Mouse (Mus musculus) neural tube, embryonic 13.5 days (tissue): ENCODE measurements around the gene Fgfr1op2. TPM values are rescaled to one million over a fixed set of nuclear protein-coding genes. Genes with fewer than 3 reads are reported as not detected.
A peak's percentile ranks its signal among the peaks of the same experiment; 100 is the strongest.
"Not testable (repeated sequence)": the region's sequence is repeated elsewhere in the genome, so short reads cannot be mapped to it uniquely, and the experiment has no call there.

Experiments
- ATAC-seq: fragments of 200-750 bp; cut with Nextera tagmentation; 2 replicates; pipeline ENCODE4 v1.8.0; 2017; ENCODE audit warnings: low read depth, mild to moderate bottlenecking, moderate TSS enrichment, moderate library complexity
- H3K27ac ChIP-seq: fragments of 300-500 bp; sonication (generic); replicated peaks from 2 replicates; pipeline ENCODE4 v1.5.1; 2015; ENCODE audit warnings: moderate library complexity, mild to moderate bottlenecking, inconsistent platforms
- H3K27me3 ChIP-seq: fragments of 300-500 bp; sonication (generic); 2 replicates; pipeline ENCODE4 v1.6.1; 2015; ENCODE audit warnings: mild to moderate bottlenecking, inconsistent platforms
- H3K36me3 ChIP-seq: fragments of 300-500 bp; sonication (generic); 2 replicates; pipeline ENCODE4 v1.6.1; 2015; ENCODE audit warnings: mild to moderate bottlenecking, inconsistent platforms
- H3K4me1 ChIP-seq: fragments of 300-500 bp; sonication (generic); replicated peaks from 2 replicates; pipeline ENCODE4 v1.6.1; 2015; ENCODE audit warnings: inconsistent platforms
- H3K4me2 ChIP-seq: fragments of 300-500 bp; sonication (generic); 2 replicates; pipeline ENCODE4 v1.6.1; 2015; ENCODE audit warnings: inconsistent platforms, mild to moderate bottlenecking, moderate library complexity
- H3K4me3 ChIP-seq: fragments of 300-500 bp; sonication (generic); 2 replicates; pipeline ENCODE4 v1.5.1; 2015; ENCODE audit warnings: mild to moderate bottlenecking, inconsistent platforms
- H3K9ac ChIP-seq: fragments of 300-500 bp; sonication (generic); 2 replicates; pipeline ENCODE4 v1.6.1; 2015; ENCODE audit warnings: moderate library complexity, mild to moderate bottlenecking, inconsistent platforms
- H3K9me3 ChIP-seq: fragments of 300-500 bp; sonication (generic); 2 replicates; pipeline ENCODE4 v1.6.1; 2016; ENCODE audit warnings: inconsistent platforms
- WGBS: fragments of 180-500 bp; shearing (Covaris S2); methylation state at CpG from one replicate; pipeline ENCODE4 v1.1.7; 2015; 5-methylcytosine and 5-hydroxymethylcytosine counted together
- polyA plus RNA-seq: library from polyadenylated mRNA; unstranded; fragments of >200 nt; fragmentation: Nextera tagmentation; extraction: Ambion mirVana; gene quantifications from 2 replicates; pipeline ENCODE4 v1.2.1, GENCODE M21; 2015

The Fgfr1op2 gene
- polyA plus RNA-seq, 1 experiment from 2014 or later = 51.8 TPM

DNA sequence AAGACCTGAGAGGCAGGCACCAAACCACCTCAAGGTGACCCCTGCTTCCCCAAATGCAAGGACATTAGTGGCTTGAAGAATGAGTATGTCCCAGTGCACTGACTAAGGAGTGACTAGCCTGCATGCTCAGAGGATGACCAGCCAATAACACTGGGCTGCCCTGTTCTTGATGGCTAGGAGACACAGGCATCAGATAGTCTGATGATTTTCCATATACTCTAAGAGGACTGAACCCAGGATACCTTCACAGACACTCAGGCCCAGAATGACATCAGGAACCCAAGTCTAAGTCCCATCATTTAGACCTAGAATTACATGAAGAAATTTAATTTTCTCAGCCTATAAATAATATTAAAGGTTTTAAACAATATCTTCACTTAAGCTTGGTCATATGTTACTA, 25.7 kb upstream of the Fgfr1op2 start:
- no peak for ATAC-seq
- peaks cover 87% of the 10 kb centered on the region for H3K36me3 ChIP-seq
- no peaks in the 10 kb centered on the region for H3K27me3 ChIP-seq
- H3K4me3 ChIP-seq = no peak overlapping the region
- H3K4me2 ChIP-seq = no peak overlapping the region
- H3K27ac ChIP-seq = no peak overlapping the region
- no peaks in the 10 kb centered on the region for H3K9me3 ChIP-seq
- no peaks in the 10 kb centered on the region for H3K4me1 ChIP-seq
- no peak overlapping the region for H3K9ac ChIP-seq

DNA sequence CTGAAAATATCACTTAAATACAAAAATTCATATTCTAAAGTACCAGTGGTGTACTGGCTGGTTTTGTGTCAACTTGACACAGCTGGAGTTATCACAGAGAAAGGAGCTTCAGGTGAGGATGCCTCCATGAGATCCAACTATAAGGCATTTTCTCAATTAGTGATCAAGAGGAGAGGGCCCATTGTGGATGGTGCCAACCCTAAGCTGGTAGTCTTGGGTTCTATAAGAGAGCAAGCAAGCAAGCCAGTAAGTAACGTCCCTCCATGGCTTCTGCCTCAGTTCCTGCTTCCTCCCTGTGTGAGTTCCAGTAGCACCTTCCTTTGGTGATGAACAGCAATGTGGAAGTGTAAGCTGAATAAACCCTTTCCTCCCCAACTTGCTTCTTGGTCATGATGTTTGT, 14.5 kb upstream of the Fgfr1op2 start:
- H3K4me2 ChIP-seq, ATAC-seq, H3K4me1 ChIP-seq, H3K27ac ChIP-seq, H3K4me3 ChIP-seq, H3K9me3 ChIP-seq, H3K9ac ChIP-seq, H3K27me3 ChIP-seq: not testable (repeated sequence)
- peaks cover 64% of the 10 kb centered on the region for H3K36me3 ChIP-seq
- WGBS = 91% methylated on average over 1 of the region's 1 CpGs

DNA sequence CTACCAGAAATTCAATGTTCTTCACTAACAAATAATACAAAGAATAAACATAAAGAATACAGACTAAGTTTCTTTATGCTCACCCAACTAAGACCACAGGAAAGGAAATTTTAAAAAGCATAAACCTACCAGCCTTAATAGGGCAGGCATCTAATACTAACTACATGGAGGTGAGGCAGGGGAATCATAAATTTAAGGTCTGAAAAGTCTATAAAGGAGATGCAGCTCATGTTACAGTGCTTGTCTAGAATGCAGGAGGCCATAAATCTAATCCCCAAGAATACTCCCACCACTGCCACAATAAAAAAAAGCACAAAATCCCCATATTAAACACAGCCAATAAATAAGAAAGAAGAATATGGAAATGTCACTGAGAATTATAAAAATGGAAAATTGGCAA, 4.9 kb upstream of the Fgfr1op2 start:
- peaks cover 29% of the 10 kb centered on the region for H3K4me1 ChIP-seq
- no peak overlapping the region for H3K4me3 ChIP-seq
- no peak overlapping the region for H3K27ac ChIP-seq
- H3K9ac ChIP-seq = no peak overlapping the region
- H3K4me2 ChIP-seq = no peak overlapping the region
- no peaks in the 10 kb centered on the region for H3K27me3 ChIP-seq
- no peaks in the 10 kb centered on the region for H3K9me3 ChIP-seq
- ATAC-seq = no peak
- H3K36me3 ChIP-seq = peaks cover 5% of the 10 kb centered on the region; the same call in 1 of the 2 replicates

DNA sequence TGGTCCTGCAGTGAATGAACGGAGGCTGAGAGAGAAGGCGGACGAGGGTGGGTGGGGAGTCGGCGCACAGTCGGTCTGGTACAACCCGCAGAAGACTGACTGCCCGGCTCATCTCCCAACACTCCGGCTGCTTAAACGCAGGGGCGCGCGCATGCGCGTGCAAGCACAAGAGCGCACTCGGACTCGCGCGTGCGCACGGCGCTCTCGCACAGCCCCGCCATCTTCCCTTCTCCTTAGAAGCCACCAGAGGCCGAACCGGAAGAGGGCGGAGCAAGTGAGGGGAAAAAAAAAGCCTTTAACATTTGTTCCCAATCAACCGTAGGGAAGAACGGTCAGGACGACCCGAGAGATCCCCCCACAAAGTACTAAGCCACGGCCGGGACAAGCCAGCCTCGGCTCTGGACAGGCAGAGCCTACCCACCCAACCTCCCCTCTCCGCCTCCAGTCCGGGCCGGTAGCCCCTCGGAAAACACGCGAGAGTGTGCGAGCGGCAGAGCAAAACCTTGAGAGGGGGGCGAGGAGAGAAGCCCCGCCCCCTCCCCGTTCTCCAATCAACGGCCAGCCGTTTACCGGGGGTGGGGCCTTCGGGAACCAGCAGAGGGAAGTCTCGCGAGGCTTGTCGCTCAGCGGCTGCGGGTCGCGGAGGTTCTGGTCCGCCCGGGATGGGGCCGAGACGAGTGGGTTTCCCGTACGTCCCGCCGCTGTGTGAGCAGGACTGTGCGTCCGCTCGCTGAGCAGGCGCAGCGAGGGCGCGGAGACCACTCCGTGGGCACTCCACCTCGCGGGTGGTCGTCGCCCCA, 507 bp downstream of the Fgfr1op2 start, which contains the start of gene Ints13:
Gene Ints13, minus strand, starts transcription at position 526 of the 800 bp plus-strand sequence.
- Histone ChIP-seq H3K9me3 (no peaks in the 10 kb centered on the region), H3K27ac (peak within 1 kb of the TSS; percentile 98), H3K4me3 (peak within 1 kb of the TSS; percentile 84), H3K27me3 (no peaks in the 10 kb centered on the region), H3K4me1 (peaks cover 46% of the 10 kb centered on the region), H3K36me3 (no peaks in the 10 kb centered on the region), H3K9ac (peak within 1 kb of the TSS; percentile 88), H3K4me2 (peak within 1 kb of the TSS; percentile 83)
- under 1% methylated on average over 77 of the region's 77 CpGs for WGBS
- peak; percentile 96 for ATAC-seq

DNA sequence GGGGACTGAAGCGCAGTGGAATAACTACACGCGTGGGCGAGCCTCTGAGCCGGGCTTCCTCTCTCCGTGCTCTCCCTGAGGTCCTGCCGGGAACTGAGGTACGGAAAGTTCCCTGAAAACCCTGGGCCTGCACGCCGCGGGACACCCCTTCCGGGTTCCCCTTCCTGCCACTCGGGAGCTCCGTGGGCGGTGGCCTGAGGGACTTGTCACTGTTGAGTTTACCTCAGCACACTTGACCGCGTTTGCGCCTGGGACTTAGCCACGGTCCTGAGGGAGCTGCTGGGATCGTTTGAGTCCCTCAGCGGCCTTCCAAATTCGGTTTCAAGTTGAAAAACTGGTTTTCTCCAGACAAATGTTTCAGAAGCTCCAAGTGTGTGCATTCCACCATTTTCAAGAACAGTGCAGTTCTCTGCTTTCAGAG, 1.1 kb downstream of the Fgfr1op2 start:
- no peaks in the 10 kb centered on the region for H3K9me3 ChIP-seq
- WGBS = 0% methylated on average over 22 of the region's 22 CpGs
- no peaks in the 10 kb centered on the region for H3K36me3 ChIP-seq
- ATAC-seq = no peak
- H3K4me1 ChIP-seq = peaks cover 42% of the 10 kb centered on the region
- H3K4me2 ChIP-seq = peak overlapping the region; percentile 83
- H3K4me3 ChIP-seq = peak overlapping the region; percentile 84
- no peaks in the 10 kb centered on the region for H3K27me3 ChIP-seq
- peak overlapping the region; percentile 98 for H3K27ac ChIP-seq
- H3K9ac ChIP-seq = peak overlapping the region; percentile 88

DNA sequence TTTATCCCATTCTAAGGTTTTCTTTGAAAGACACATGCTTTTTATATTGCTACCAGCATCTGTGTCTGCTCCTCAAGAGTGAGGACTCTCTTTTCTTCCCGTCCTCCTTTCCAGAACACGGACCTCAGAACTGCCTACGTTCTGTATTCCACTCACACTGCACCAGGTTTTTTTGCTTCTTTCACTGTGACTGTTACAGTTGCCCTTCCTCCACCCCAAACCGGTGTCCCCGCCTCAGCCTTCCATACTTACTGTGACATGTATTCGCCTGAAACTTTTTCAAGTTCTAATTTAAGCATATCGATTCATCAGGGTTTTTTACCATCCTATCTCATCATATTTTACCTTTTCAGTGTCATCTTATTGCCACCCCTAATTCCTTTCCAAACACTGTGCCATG, 1.6 kb downstream of the Fgfr1op2 start:
- H3K27ac ChIP-seq = peak overlapping the region; percentile 98
- WGBS = 14% methylated on average over 7 of the region's 7 CpGs

DNA sequence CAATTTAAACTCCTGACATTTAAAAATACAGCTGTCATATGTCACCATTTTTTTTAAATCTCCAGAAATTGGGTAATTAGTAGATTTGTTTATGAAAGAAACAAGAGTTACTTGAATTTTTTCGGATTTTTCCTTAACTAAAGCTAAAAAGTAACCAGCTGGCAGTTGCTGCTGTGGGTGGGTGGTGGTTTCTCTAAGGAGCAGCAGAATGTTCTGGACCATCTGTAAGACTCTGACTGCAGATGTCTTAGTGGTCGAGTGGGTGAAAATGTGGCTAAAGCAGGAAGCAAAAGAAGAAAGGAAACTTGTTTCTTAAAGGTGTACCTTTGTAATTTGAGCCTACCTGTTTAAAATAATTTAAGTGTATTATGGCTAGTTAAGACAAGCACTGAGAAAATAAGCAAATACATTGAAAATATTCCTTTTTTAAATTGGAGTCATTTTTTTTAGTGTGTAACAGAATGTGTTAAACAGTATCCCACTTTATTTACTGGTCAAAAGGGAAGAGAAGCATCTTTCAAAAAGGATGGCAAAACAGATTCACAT, 3.5 kb downstream of the Fgfr1op2 start:
- Histone ChIP-seq H3K4me1 (peaks cover 33% of the 10 kb centered on the region), H3K36me3 (no peaks in the 10 kb centered on the region), H3K4me2 (no peak overlapping the region), H3K9ac (no peak overlapping the region), H3K27ac (no peak overlapping the region), H3K9me3 (no peaks in the 10 kb centered on the region), H3K27me3 (no peaks in the 10 kb centered on the region), H3K4me3 (no peak overlapping the region)
- 49% methylated on average over 2 of the region's 2 CpGs for WGBS
- ATAC-seq = no peak

More for the DNA sequence above, 1.6 kb downstream of the Fgfr1op2 start:
- no peaks in the 10 kb centered on the region for H3K27me3 ChIP-seq
- no peaks in the 10 kb centered on the region for H3K9me3 ChIP-seq
- ATAC-seq = no peak
- H3K9ac ChIP-seq = peak overlapping the region; percentile 88
- H3K4me1 ChIP-seq = peaks cover 42% of the 10 kb centered on the region
- H3K4me3 ChIP-seq = peak overlapping the region; percentile 84
- H3K36me3 ChIP-seq = no peaks in the 10 kb centered on the region
- H3K4me2 ChIP-seq = peak overlapping the region; percentile 83

DNA sequence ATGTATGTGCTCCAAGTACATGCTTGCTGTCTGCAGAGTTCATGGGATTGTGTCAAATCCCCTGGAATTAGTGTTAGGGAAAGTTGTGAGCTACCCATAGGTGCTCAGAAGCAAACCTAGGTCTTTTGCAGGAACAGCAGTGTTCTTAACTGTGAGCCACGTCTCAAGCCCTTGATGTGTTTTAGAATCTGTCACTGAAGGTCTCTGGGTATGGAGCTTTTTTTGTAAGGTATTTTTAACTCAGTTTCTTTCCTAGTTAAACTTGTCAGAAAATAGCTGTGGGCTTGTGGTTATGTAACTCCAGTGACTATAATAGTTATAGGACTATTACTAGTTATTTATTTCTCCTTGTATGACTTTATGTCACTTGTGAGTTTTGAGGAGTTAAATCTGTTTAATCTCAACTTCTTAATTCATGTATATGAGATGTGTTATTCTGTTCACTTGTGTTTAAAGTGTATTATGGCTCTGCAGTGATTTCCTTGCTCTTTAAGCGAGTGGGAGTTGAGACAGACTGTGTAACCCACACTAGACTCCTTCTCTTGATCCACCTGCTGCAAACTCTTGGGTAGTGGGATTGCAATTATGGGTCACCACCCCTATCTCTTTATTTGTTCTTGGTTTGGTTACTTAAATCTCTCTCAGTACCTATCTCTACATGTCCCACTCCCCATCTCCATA, 6.5 kb downstream of the Fgfr1op2 start:
- H3K4me3 ChIP-seq = no peak overlapping the region
- 86% methylated on average over 2 of the region's 2 CpGs for WGBS

DNA sequence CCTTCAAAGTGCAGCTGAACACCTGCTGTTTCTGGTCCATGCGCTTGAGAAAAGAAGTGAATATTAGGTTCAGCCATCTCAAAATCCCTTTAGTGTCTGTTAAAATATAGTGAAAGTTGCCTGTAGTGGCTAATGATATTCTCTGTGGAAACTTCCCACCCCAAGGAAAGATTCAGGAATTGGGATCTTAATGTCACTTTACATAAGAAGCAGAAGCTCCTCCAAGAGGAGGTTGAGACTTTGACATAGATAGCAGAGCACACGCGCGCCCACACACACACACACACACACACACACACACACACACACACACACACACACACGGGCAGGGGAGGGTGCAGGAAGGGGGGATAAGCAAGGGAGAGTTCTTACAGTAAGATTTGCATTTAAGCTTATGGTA, 8.1 kb downstream of the Fgfr1op2 start:
- Histone ChIP-seq H3K27me3 (no peaks in the 10 kb centered on the region), H3K4me1 (peaks cover 3% of the 10 kb centered on the region; the same call in 1 of the 2 replicates), H3K36me3 (peaks cover 43% of the 10 kb centered on the region), H3K9ac (no peak overlapping the region), H3K9me3 (no peaks in the 10 kb centered on the region), H3K4me3 (no peak overlapping the region), H3K27ac (no peak overlapping the region), H3K4me2 (no peak overlapping the region)
- ATAC-seq = no peak
- 85% methylated on average over 5 of the region's 5 CpGs for WGBS

More for the DNA sequence above, 6.5 kb downstream of the Fgfr1op2 start:
- Histone ChIP-seq H3K9me3 (no peaks in the 10 kb centered on the region), H3K9ac (no peak overlapping the region), H3K36me3 (peaks cover 27% of the 10 kb centered on the region), H3K4me1 (peaks cover 17% of the 10 kb centered on the region), H3K4me2 (no peak overlapping the region), H3K27me3 (no peaks in the 10 kb centered on the region), H3K27ac (no peak overlapping the region)
- ATAC-seq = no peak

DNA sequence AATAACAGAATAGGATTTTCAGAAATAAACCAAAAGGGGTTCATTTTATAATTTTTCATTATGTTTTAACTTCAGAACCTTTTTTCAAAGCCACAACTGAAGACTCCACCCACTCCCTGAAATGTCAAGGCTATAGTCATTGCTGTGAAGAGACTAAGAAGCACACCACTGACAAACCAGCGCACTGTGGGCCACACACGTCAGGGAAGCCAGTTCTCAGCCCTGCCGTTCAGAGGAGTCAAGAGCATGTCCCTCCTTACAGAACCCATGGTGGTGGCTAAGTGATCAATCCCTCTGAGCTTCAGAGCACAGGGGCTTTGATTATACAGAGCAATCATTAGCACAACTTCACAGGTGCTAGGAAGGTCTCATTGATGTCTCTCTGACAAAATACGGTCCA, 25.6 kb downstream of the Fgfr1op2 start:
- H3K27me3 ChIP-seq = no peaks in the 10 kb centered on the region
- no peak overlapping the region for H3K9ac ChIP-seq
- H3K27ac ChIP-seq = no peak overlapping the region
- no peaks in the 10 kb centered on the region for H3K9me3 ChIP-seq
- 85% methylated on average over 4 of the region's 4 CpGs for WGBS
- peaks cover 83% of the 10 kb centered on the region for H3K36me3 ChIP-seq
- no peaks in the 10 kb centered on the region for H3K4me1 ChIP-seq
- no peak overlapping the region for H3K4me2 ChIP-seq
- no peak overlapping the region for H3K4me3 ChIP-seq
- ATAC-seq = no peak

DNA sequence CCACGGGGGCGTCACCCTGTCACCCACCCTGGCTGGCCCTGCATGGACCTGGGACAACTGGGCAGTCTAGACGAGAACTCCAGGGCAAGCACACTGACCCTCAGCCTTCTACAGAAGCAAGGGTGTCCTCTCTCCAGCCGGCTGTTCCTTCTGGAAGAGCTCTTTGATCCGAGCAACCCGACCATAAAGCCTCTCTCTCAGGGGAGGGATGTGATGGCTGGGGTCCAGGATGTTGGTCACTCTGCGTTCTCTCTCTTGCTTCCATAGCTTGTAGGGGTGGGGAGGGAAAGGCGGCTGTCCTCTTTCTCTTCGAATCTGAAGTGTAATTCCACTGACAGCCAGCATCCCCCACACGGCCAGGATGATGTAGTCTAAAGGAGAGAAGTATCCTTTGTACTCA, 26.6 kb downstream of the Fgfr1op2 start:
- ATAC-seq = no peak
- Histone ChIP-seq H3K4me2 (no peak overlapping the region), H3K27me3 (no peaks in the 10 kb centered on the region), H3K27ac (no peak overlapping the region), H3K9me3 (no peaks in the 10 kb centered on the region), H3K36me3 (peaks cover 88% of the 10 kb centered on the region), H3K9ac (no peak overlapping the region), H3K4me3 (no peak overlapping the region), H3K4me1 (no peaks in the 10 kb centered on the region)
- WGBS = 82% methylated on average over 10 of the region's 10 CpGs

DNA sequence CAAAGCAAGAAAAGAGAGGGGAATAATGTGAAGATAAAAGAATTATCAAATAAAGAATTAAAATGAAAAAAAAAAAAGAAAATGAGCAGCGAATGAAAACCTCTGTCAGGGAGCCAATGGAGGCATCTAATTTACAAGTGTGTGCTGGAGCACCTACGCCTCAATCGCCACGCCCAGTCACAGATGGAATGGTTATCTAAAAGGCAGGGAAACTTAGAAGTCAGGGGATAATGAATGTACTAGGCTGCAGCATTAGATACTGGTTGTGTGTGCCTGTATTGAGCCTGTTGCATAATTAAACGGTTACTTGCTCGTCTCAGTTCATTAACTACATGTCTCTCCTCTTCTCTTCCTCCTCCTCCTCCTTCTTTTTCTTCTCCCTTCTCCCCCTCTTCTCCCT, 34.4 kb downstream of the Fgfr1op2 start:
- WGBS = 86% methylated on average over 6 of the region's 6 CpGs
- no peak overlapping the region for H3K27ac ChIP-seq
- H3K36me3 ChIP-seq = peaks cover 84% of the 10 kb centered on the region

More for the DNA sequence above, 34.4 kb downstream of the Fgfr1op2 start:
- Histone ChIP-seq H3K9me3 (no peaks in the 10 kb centered on the region), H3K4me1 (no peaks in the 10 kb centered on the region), H3K4me3 (no peak overlapping the region), H3K27me3 (no peaks in the 10 kb centered on the region), H3K9ac (no peak overlapping the region), H3K4me2 (no peak overlapping the region)
- no peak for ATAC-seq
